Mouse (Mus musculus) cerebellum, postnatal 4 days (tissue): Measurements from ENCODE around the gene Ugp2.
"Not testable (repeated sequence)": the region's sequence is repeated elsewhere in the genome, so short reads cannot be mapped to it uniquely, and the experiment has no call there.

Experiments
- DNase-seq, 2 experiments: peaks; one replicate each; pipeline ENCODE4 v3.0.0; 2022; ENCODE audit warnings: low spot score in 2 of 2, mixed read lengths in 1 of 2

Ugp2 gene

DNA sequence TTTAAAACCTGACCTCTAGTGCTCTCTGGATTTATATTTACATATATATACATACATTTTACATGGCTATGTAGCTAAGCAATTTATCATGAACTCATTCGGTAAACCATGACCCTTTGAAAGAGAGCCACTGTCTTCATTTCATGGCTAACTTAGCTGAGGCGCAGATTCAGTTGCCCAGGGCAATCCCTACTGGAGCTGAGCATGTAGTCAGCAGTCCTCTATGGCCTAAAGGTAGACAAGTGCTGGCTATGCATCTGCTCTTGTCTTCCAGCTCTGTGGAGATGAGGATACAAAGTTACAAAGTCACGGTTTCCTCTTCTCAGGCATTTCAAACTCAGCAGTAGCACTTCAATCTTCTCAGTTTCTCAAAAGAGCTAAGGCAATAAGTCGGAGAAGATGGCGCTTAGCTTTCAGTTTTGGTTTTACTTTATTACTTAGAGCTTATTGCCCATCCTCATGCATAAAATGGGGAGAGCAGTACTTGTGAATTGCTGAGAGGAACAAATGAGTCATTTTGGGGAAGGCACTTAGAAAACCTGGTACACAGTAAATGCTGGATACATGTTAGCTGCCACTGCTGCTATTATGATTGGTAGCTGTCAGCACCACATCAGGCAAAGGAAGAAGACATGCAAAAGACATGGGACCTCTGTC, 38.2 kb downstream of the Ugp2 start:
- no peak for DNase-seq

DNA sequence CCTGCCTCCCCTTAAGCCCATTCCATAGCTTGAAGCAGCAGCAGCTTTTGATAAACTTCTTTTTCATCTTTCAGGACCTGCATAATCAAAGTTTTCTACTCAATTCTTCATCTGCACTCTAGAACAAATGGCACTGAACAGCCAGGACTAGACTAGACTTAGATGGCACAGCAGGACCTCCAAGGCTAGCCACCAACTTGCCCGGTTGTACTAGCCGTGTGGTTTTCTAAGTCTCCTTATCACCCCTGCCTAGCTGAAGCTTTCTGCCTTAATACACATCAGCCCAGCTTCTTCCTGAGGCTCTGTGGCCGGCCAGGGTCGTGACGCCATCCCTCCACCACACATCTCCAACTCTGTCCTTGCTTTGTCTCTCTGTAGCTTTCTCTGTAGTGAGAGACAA, 42.9 kb downstream of the Ugp2 start:
- DNase-seq, result no peak

DNA sequence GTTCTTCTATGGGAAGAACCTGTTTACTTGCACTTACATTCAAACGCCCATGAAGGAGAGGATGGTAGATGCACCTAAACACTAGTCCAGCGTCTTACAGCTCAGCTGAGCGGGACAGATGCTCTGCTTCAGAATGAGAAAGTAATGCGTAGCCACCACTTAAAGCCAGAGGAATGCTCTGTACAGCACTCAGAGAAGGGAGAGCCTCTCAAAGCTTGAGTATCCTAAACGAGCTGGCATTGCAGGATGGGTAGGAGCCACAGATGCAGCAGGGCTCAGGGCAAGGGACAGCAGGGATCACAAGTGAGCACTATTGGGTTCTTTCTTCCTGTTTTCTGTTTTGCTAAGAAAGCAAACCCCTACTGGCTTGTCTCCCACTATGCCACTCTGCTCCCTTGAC, 43.5 kb downstream of the Ugp2 start:
- DNase-seq, result no peak

DNA sequence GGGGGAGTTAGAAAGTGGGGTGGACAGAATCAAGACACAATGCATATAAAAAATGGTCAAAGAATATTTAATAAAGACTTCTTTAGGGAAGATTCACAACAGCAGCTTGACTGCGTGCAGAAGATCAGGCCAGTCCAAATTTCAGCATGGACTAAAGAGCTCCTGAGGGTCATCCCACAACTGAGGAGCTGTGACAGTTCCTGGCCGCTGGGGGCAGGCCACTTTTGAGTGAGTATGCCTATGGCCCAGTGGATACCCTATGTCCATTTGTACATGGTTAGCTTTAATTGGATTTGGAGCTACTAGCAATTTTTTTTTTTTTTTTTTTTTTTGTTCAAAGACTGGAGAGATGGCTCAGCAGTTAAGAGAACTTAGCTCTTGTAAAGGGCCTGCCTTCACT, 44.2 kb downstream of the Ugp2 start:
- DNase-seq, result no peak

DNA sequence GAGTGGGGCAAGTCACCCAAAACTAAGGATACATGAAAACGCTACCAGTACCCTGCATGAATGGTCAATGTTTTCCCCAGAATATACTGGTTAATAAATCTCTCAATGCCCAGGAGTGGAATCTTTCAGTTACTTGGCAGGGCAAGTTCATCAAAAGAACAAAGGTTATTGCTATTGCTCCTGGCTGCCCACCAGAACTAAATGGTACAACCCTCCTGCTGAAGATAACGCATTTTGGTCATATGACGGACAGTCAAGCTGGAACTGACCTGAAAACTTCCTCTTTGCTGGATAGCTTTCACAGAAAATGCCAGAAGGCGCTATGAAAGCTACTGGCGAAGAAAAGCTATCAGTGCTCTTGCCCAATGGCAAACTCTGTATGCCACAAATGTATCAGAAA, 45.2 kb downstream of the Ugp2 start:
- DNase-seq, result no peak

DNA sequence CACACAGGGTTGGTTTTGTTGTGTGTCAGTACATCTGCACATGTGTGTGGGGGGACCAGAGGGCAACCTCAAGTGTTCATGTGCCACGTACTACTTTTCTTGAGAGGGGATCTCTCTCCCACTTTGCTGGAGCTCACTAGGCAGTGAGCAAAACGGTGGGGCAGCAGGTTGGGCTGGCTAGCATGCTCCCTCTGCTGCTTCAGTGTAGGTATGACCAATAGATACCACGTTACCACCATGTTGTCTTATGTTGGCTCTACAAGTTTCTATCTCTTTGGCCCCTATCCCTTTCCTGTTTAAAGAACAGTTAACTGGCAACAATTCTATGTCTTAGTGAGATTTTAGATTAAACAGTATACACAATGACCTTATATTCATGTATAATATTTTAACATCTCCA, 48.7 kb downstream of the Ugp2 start:
- no peak for DNase-seq

DNA sequence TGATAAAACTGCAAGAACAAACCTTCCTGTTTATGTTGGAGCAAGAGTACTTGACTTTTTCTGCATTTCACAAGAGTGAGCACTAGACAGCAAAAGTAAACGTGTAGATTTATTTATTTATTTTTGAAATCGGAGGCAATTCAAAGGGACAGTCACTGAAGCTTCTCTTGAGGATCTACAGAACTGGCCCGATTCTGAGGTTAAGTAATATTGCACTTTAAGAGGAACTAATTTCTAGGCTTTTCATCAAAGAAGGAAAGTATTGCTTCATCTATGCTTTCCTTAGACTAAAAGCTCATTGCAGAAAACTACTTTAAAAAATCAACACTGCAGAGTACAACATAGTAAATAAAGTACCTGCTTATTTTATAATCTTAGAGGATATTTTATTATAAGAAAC, 49.4 kb downstream of the Ugp2 start:
- no peak for DNase-seq

DNA sequence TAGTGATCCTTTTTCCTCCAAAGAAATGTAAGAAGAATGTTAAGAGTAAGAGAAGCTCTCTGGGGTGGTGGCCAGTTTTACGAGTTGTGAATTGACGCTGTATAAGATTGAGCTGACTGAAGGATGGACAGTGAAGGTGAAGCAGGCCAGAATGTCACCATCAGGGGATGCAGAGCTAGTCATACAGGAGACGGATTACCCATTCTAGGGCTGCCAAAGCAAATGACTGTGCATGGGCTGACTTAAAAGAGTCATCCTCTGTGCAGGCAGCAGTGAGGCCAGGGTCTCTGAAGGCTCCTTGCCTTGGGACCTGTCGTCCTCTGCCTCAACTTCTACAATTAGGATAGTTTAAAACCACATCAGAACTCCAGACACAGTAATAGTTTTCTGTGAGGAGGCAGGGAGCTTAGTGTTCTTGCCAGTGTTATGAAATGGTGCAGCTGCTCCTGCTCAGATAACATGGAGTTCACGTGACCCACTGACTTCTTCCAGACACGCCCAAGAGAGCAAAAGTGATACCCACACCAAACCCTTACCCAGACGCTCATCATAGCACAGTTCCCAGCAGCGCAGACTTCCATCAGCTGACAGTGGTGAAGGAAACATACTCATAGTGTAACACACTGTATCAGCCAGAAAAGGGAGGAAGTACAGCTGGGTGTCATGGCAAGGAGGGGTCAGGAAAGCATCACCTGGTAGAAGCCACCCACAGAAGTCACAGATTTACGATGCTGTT, 56.9 kb downstream of the Ugp2 start:
- no peak for DNase-seq

DNA sequence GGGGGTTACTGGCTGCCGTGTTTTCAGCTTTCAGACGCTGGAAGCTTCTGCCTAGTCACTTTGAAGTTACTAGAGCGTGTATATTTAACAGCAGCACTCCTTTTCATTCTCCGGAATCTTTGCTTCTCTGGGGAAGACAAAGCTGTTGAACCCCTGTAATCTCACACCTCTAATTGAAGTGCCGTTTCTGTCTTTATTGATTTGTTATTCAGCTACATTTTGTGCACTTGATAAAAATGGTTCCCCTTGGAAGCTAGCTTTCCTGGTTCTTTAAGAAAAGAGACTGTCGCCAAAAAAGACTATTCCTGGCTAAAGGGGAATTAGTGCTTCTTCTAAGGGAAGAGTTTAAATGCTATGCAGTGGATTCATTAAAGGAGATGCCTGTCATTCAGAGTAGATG, 61.5 kb downstream of the Ugp2 start:
- no peak for DNase-seq

DNA sequence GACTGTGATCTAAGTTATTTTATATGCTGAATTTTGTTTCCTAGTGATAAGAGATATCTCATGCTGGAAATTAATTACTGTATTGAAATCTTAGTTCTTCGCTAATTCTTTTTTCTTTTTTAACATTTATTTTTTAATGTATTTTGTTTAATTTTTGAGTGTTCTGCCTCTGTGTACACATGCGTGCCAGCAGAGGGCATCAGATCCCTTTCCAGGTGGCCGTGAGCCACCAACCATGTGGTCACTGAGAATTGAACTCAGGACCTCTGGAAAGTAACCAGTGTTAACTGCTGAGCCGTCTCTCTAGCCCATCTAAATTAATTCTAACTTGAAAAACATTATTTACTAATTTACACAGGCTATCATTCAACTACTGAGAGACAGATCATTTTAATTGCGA, 62.9 kb downstream of the Ugp2 start:
- DNase-seq, result no peak

DNA sequence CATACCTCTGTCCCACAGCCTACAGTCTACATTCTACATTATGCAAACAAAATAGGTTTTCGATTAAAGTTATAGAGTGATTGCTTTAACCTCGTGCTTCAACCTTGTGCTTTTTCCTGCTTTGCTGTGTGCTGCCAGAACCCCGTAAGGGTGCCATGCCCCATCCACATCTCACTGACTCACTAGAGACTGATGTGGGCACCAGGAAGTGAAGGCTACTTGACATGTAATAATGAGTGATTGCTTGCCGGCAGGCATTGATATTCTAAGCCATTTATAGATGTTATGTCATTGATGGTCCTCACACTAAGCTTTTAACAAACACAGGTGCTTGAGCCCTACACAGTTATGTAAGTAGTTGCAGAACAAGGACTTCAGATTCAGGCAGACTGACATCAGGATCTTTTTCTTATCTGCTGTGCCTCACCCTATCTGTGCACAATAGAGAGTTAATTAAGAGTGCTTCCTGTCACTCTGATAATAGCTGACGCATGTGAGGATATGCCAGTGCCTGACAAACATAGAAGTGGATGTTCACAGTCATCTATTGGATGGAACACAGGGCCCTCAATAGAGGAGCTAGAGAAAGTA, 63.8 kb downstream of the Ugp2 start:
- no peak for DNase-seq

DNA sequence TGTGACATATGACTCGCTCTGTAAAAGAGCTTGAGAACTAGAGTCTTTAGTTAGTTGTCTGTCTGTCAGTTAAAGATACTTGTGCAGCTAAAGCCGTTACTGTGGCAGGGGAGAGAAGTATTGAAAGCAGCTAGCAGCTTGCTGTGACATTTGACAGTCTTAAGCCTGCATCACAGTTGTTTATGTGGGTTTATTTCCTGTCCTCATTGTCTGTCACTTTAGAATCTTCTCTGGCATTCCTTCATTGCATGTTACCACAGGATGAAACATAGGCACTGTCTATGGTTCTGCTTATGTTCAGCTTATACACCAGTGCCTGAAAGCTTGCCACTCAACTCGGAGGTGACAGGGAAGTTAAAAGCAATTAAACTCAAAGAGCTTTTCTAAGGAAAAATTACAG, 67.4 kb downstream of the Ugp2 start:
- no peak for DNase-seq

DNA sequence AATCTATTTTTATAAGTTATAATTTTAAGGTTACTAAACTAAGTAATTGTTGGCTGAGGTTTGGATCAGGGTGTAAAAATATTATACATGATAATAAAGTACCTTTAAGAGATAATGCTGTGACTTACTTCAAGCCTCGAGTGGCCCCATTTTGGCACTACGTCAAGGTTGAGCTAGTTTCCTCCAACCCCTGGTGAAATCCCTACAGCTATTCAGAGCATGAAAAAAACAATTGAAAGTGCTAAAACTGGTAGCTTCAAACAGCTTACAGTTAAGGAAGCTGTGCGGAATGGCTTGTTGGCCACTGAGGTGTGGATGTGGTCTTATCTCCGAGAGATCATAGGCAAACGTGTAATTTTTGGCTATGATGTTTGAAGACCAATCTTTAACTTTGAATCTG, 75.5 kb downstream of the Ugp2 start:
- DNase-seq, result no peak

DNA sequence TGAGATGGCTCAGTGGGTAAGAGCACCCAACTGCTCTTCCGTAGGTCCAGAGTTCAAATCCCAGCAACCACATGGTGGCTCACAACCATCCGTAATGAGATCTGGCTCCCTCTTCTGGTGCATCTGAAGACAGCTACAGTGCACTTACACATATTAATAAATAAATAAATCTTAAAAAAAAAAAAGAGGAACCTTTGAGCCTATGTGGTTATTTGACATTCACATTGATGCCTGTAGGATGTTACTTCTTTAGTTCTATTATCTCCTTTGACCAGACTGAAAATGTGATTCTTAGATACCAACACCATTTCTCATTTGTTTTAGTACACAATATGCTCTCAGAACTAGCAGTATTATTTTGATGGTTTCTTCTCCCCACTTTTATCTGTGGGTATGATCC, 82.8 kb downstream of the Ugp2 start:
- not testable (repeated sequence) for DNase-seq

DNA sequence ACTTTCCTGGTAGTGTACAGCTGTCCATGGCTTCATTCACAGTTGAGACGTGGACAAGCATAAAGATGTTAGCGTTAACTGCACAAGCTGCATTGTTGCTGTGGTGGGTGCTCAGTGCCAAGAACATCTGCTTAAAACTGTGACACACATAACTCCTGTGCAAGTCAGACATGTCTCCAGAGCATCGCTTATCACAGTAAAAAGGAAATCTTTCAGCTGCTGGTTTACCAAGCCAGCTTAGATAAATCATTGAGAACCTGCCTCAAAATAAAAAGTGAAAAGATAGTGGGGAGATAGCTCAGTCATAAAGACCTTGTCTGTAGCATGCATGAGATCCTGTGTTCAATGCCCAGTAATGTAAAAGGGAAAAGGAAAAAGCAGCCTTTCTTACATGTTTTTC, 84.6 kb downstream of the Ugp2 start:
- no peak for DNase-seq

DNA sequence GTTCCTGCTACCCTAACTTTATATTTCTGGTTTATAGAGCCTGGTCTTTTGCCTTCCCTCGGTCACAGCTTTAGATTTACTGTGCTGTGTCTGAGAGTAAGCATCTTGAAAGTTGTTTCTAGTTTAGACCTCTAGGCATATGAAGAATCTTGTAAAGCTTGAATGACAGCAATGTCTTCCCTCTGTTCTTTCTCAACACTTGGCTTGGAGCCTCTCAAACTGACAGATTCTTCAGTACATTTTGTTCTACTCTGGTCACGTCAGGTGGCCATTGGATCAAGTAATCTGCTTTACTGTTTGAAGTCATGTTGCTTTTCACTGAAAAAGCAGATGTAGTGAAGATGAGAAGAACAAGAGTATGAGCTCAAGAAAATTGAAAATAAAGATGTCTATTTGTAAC, 94.8 kb downstream of the Ugp2 start:
- no peak for DNase-seq
